Mouse (Mus musculus) limb, embryonic 14.5 days (tissue): ENCODE results near the gene Agrn. TPM values are rescaled to one million over a fixed set of nuclear protein-coding genes. Genes with fewer than 3 reads are reported as not detected.

ENCODE experiments used
- ATAC-seq: fragments of 200-750 bp; cut with Nextera tagmentation; 2 replicates; pipeline ENCODE4 v1.8.0; 2017; ENCODE audit warnings: low read depth, moderate number of reproducible peaks, moderate TSS enrichment; ENCODE audit not compliant: low FRiP score
- DNase-seq: peaks from one replicate; pipeline ENCODE4 v3.0.0-alpha.2; 2015; ENCODE audit warnings: low spot score
- H3K27ac ChIP-seq: fragments of 300-500 bp; sonication (generic); replicated peaks from 2 replicates; pipeline ENCODE4 v1.5.1; 2014; ENCODE audit warnings: low read depth, mild to moderate bottlenecking, low read length, moderate library complexity, mixed read lengths
- H3K27me3 ChIP-seq: fragments of 300-500 bp; sonication (generic); 2 replicates; pipeline ENCODE4 v1.6.1; 2014; ENCODE audit warnings: low read length, mixed read lengths; ENCODE audit not compliant: control insufficient read depth, insufficient read depth
- H3K36me3 ChIP-seq: fragments of 300-500 bp; sonication (generic); 2 replicates; pipeline ENCODE4 v1.6.1; 2014; ENCODE audit warnings: mild to moderate bottlenecking, low read length, moderate library complexity, mixed read lengths; ENCODE audit not compliant: control insufficient read depth, insufficient read depth
- H3K4me1 ChIP-seq: fragments of 300-500 bp; sonication (generic); 2 replicates; pipeline ENCODE4 v1.6.1; 2014; ENCODE audit warnings: antibody characterized with exemption, low read length, mixed read lengths; ENCODE audit not compliant: control insufficient read depth, insufficient read depth
- H3K4me2 ChIP-seq: fragments of 300-500 bp; sonication (generic); replicated peaks from 2 replicates; pipeline ENCODE4 v1.6.1; 2014; ENCODE audit warnings: low read depth, mild to moderate bottlenecking, low read length, moderate library complexity; ENCODE audit not compliant: severe bottlenecking
- H3K4me3 ChIP-seq: fragments of 300-500 bp; sonication (generic); replicated peaks from 2 replicates; pipeline ENCODE4 v1.5.1; 2014; ENCODE audit warnings: low read length
- H3K9ac ChIP-seq: fragments of 300-500 bp; sonication (generic); 2 replicates; pipeline ENCODE4 v1.6.1; 2014; ENCODE audit warnings: mild to moderate bottlenecking, low read depth, low read length, moderate library complexity; ENCODE audit not compliant: severe bottlenecking
- H3K9me3 ChIP-seq: fragments of 300-500 bp; sonication (generic); 2 replicates; pipeline ENCODE4 v1.6.1; 2016; ENCODE audit warnings: low read length; ENCODE audit not compliant: control insufficient read depth
- POLR2A ChIP-seq: fragments of 200-500 bp; IDR thresholded peaks from 2 replicates; pipeline ENCODE4 v1.8.0; 2012; ENCODE audit warnings: inconsistent platforms, mild to moderate bottlenecking, moderate library complexity, borderline replicate concordance; ENCODE audit not compliant: insufficient read depth, insufficient read length; ENCODE audit errors: extremely low read depth
- WGBS: fragments of 180-500 bp; shearing (Covaris S2); extraction: QIAGEN DNeasy Blood & Tissue Kit; methylation state at CpG from one replicate; pipeline ENCODE4 v1.1.7; 2014; 5-methylcytosine and 5-hydroxymethylcytosine counted together
- polyA plus RNA-seq, 2 experiments: library from polyadenylated mRNA; depleted of rRNA in 1 of 2; stranded (reverse) in 1 of 2; unstranded in 1 of 2; fragments of >200 nt; fragmentation: Nextera tagmentation in 1 of 2; extraction: Ambion mirVana in 1 of 2; gene quantifications; 2 replicates each; pipeline versions ENCODE4 v1.2.1 to v1.2.3; 2012 to 2014

Gene Agrn
- polyA plus RNA-seq, 2 experiments = 78.5 to 264 TPM

GRCm38 (mm10) chr4:156234701-156235213 lies 37.5 kb upstream of the Agrn start, which contains the start of gene Plekhn1:
Gene Plekhn1, minus strand, starts transcription at chr4:156234857.
- TF ChIP-seq POLR2A = no peak
- H3K27me3 ChIP-seq = no peaks in the 10 kb centered on the region
- DNase-seq (peak; percentile 49), ATAC-seq (peak; percentile 44; the same call in 1 of the 2 replicates)
- peak within 1 kb of the TSS; percentile 72 for H3K9ac ChIP-seq
- H3K4me2 ChIP-seq = peak within 1 kb of the TSS; percentile 88
- peaks cover 60% of the 10 kb centered on the region for H3K36me3 ChIP-seq
- no peaks in the 10 kb centered on the region for H3K9me3 ChIP-seq
- under 1% methylated on average over 32 of the region's 48 CpGs for WGBS
- H3K27ac ChIP-seq = peak within 1 kb of the TSS; percentile 58
- peak within 1 kb of the TSS; percentile 86 for H3K4me3 ChIP-seq
- H3K4me1 ChIP-seq = peaks cover 11% of the 10 kb centered on the region

- no peak for DNase-seq
- H3K27me3 ChIP-seq = no peaks in the 10 kb centered on the region
- TF ChIP-seq POLR2A = no peak
- H3K36me3 ChIP-seq = peaks cover 60% of the 10 kb centered on the region
- H3K4me1 ChIP-seq = peaks cover 11% of the 10 kb centered on the region
- ATAC-seq = no peak
- peak overlapping the region; percentile 88 for H3K4me2 ChIP-seq
- peak overlapping the region; percentile 86 for H3K4me3 ChIP-seq
- H3K9ac ChIP-seq = peak overlapping the region; percentile 72
- no peaks in the 10 kb centered on the region for H3K9me3 ChIP-seq
- WGBS = 1% methylated on average over 17 of the region's 17 CpGs
- no peak overlapping the region for H3K27ac ChIP-seq
Measured at GRCm38 (mm10) chr4:156234021-156234501, 36.8 kb upstream of the Agrn start.

DNA sequence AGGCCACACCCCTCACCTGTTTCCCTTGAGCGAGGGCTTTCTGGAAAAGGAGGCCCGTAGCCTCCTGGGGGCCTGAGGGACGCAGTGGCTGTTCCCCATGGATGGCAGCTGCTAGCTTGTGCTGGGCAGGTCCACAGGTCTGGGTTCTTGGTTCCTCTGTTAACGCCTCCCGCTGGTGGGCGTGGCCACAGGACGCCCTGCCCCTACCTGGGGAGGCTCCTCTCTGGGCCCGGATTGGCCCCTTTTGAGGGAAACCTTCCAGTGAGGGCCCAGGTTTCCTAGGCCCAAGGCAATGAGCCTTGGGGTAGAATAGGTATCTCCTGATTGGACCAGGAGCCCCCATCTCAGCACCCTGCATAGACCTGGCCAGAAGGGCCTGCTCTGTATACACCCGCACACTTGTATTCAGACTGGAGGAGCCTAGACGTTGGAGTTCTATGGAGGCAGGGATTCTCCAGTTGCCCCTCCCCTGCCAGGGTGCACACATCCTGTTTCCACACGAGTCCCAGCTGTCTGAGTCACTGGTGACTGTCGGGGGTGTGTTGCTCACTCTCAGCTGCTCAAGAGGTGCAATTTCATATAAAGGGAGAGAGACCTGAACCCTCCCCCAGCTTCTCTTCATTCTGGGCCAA lies 31.2 kb upstream of the Agrn start:
- no peak overlapping the region for H3K9ac ChIP-seq
- H3K9me3 ChIP-seq = no peaks in the 10 kb centered on the region
- DNase-seq = no peak
- H3K4me3 ChIP-seq = no peak overlapping the region
- ATAC-seq = 0 out of 2 replicates have a peak, but pooled peaks have one; percentile 17
- no peak for TF ChIP-seq POLR2A
- H3K4me2 ChIP-seq = no peak overlapping the region
- H3K36me3 ChIP-seq = peaks cover 43% of the 10 kb centered on the region
- 21% methylated on average over 10 of the region's 12 CpGs for WGBS
- no peaks in the 10 kb centered on the region for H3K27me3 ChIP-seq
- H3K27ac ChIP-seq = no peak overlapping the region
- peaks cover 8% of the 10 kb centered on the region; the same call in 1 of the 2 replicates for H3K4me1 ChIP-seq

DNA sequence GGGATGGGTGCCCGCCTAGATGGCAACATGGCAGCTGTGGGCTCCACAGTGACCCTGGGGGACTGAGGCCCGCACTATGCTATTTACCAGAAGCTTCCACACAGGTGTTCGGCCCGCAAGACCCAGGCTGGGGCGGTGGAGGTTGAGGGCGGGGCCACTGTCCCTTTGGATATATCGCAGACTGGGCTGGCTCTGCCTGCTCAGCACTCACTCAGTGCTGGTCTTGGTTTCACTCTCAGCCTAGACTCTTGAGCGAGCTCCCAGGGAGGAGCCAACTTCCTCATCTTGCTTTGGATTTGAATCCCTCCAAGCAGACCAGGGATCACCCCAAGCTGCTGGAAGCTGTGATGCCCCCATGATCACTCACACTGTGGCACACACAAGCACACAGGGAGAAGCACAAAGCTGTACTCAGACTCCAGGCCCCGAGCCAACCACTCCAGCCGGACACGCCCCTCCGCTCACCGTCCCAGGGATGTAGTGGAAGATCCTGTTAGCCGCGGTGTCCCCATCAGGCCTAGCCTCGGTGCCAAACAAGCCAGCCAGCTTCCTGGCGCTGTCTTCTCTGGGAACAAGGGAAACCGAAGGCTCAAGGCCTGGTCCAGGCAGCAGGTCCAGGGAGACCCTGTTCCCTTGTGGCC lies 30.6 kb upstream of the Agrn start:
- H3K4me2 ChIP-seq = no peak overlapping the region; the same call in 1 of the 2 replicates
- no peaks in the 10 kb centered on the region for H3K9me3 ChIP-seq
- no peak for TF ChIP-seq POLR2A
- H3K9ac ChIP-seq = 0 out of 2 replicates have a peak overlapping the region, but pooled peaks have one; percentile 12
- H3K27me3 ChIP-seq = no peaks in the 10 kb centered on the region
- WGBS = 34% methylated on average over 18 of the region's 18 CpGs
- no peak overlapping the region for H3K27ac ChIP-seq
- ATAC-seq (peak; percentile 23; the same call in 1 of the 2 replicates), DNase-seq (no peak)
- 0 out of 2 replicates have a peak, but pooled peaks cover 5% of the 10 kb centered on the region for H3K4me1 ChIP-seq
- H3K36me3 ChIP-seq = peaks cover 40% of the 10 kb centered on the region
- H3K4me3 ChIP-seq = no peak overlapping the region

- H3K27me3 ChIP-seq = no peaks in the 10 kb centered on the region
- DNase-seq (no peak), ATAC-seq (no peak)
- no peak overlapping the region for H3K27ac ChIP-seq
- H3K9ac ChIP-seq = no peak overlapping the region
- TF ChIP-seq POLR2A = no peak
- H3K4me3 ChIP-seq = no peak overlapping the region
- no peak overlapping the region for H3K4me2 ChIP-seq
- H3K4me1 ChIP-seq = 0 out of 2 replicates have a peak, but pooled peaks cover 5% of the 10 kb centered on the region
- H3K36me3 ChIP-seq = peaks cover 10% of the 10 kb centered on the region
- 79% methylated on average over 2 of the region's 2 CpGs for WGBS
- no peaks in the 10 kb centered on the region for H3K9me3 ChIP-seq
Measured at GRCm38 (mm10) chr4:156224276-156224675, 27.0 kb upstream of the Agrn start.
